Mouse (Mus musculus) thymus, adult 2 months (tissue): Measurements from ENCODE around the gene Ccdc134. TPM values are rescaled to one million over a fixed set of nuclear protein-coding genes. Genes with fewer than 3 reads are reported as not detected.

Experiments used
- DNase-seq: peaks from one replicate; pipeline ENCODE4 v3.0.0; 2021
- H3K27ac ChIP-seq: fragments of 200-500 bp; 2 replicates; pipeline ENCODE4 v1.5.1; 2012; ENCODE audit warnings: low read length, control low read depth; ENCODE audit not compliant: control insufficient read depth, insufficient read depth
- H3K27me3 ChIP-seq: fragments of 200-500 bp; 2 replicates; pipeline ENCODE4 v1.6.1; 2012; ENCODE audit warnings: mild to moderate bottlenecking, low read length, moderate library complexity, mixed read lengths; ENCODE audit not compliant: control insufficient read depth, insufficient read depth
- H3K36me3 ChIP-seq: fragments of 200-500 bp; 2 replicates; pipeline ENCODE4 v1.6.1; 2012; ENCODE audit warnings: mild to moderate bottlenecking, low read length, moderate library complexity; ENCODE audit not compliant: control insufficient read depth, insufficient read depth
- H3K4me1 ChIP-seq: fragments of 200-500 bp; replicated peaks from 2 replicates; pipeline ENCODE4 v1.6.1; 2012; ENCODE audit warnings: low read length; ENCODE audit not compliant: control insufficient read depth, insufficient read depth
- H3K4me3 ChIP-seq: fragments of 200-500 bp; 2 replicates; pipeline ENCODE4 v1.5.1; 2012; ENCODE audit warnings: mild to moderate bottlenecking, low read length, control low read depth, moderate library complexity; ENCODE audit not compliant: control insufficient read depth, insufficient read depth
- CTCF ChIP-seq: fragments of 200-500 bp; IDR thresholded peaks from 2 replicates; pipeline ENCODE4 v1.5.1; 2012; ENCODE audit warnings: mild to moderate bottlenecking, control low read depth, low read length, moderate library complexity, borderline replicate concordance; ENCODE audit not compliant: control insufficient read depth, poor library complexity, insufficient read depth; ENCODE audit errors: extremely low read depth
- POLR2A ChIP-seq: fragments of 200-500 bp; IDR thresholded peaks from 2 replicates; pipeline ENCODE4 v1.6.1; 2012; ENCODE audit warnings: mild to moderate bottlenecking, low read length, control low read depth, moderate library complexity; ENCODE audit not compliant: control insufficient read depth, poor library complexity, insufficient read depth; ENCODE audit errors: extremely low read depth
- WGBS: fragments of 180-500 bp; shearing (Covaris S2); methylation state at CpG from one replicate; pipeline ENCODE4 v1.1.7; 2018; 5-methylcytosine and 5-hydroxymethylcytosine counted together
- polyA plus RNA-seq: library from polyadenylated mRNA; depleted of rRNA; stranded (reverse); fragments of >200 nt; gene quantifications from 2 replicates; pipeline ENCODE4 v1.2.3, GENCODE M21; 2012

The Ccdc134 gene
- polyA plus RNA-seq, 1 experiment: 39.4 TPM

GRCm38 (mm10) chr15:82165332-82166239 lies 37.9 kb downstream of the Ccdc134 start:
- H3K4me1 ChIP-seq: peaks cover 59% of the 10 kb centered on the region
- H3K27ac ChIP-seq: peak overlapping the region; percentile 100
- 0 out of 2 replicates have a peak, but pooled peaks cover 7% of the 10 kb centered on the region for H3K36me3 ChIP-seq
- peak; percentile 90 for DNase-seq
- no peak overlapping the region for H3K4me3 ChIP-seq
- no peak for TF ChIP-seq CTCF
- no peak for TF ChIP-seq POLR2A
- no peaks in the 10 kb centered on the region for H3K27me3 ChIP-seq
- 24% methylated on average over 8 of the region's 8 CpGs for WGBS

DNA sequence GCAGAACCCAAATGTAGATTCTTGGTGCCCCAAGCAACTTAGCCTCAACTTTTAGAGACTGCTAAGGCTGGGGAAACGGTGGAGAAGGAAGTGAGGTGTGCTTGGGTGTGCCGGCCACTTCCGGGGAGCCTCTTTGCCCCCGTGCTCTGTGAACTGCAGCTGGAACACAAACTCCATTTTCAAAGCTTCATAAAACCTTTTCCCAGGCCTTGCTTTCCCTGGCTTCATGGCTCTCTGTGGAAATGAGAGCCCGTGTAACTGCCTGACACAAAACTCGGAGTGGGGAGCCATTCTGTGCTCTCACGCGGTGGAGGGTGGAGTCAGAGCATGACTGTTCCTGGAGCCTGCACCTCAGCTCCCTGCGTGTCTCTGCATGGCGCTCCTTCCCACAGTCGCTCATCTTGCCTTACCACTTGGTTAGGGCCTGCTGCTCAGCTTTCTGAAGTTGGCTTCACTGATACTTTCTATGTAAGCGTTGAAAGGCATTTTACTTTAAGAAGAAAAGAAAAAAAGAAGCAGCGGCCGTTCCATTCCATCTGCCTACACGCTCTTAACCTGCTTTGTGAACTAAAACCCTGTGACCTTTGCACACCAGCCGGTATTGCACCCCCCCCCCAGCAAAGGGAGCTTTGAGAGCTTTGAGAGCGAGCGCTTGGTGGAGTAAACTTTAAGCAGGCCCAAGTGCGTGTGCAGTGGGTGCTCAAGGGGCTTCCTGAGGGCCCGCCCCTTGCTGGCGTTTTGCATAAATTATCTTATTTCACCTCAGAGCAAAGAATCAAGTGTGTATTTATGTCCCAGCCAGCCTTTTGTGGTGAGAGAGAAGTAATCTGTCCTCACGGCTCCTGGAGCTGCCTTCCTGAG lies 38.7 kb downstream of the Ccdc134 start:
- peak; percentile 70 for DNase-seq
- H3K4me1 ChIP-seq: peaks cover 51% of the 10 kb centered on the region
- no peaks in the 10 kb centered on the region for H3K27me3 ChIP-seq
- peak overlapping the region; percentile 100 for H3K27ac ChIP-seq
- 11% methylated on average over 22 of the region's 22 CpGs for WGBS
- TF ChIP-seq POLR2A (peak; percentile 51; the same call in 1 of the 2 replicates), CTCF (no peak)
- 0 out of 2 replicates have a peak, but pooled peaks cover 7% of the 10 kb centered on the region for H3K36me3 ChIP-seq
- H3K4me3 ChIP-seq: peak overlapping the region; percentile 67

DNA sequence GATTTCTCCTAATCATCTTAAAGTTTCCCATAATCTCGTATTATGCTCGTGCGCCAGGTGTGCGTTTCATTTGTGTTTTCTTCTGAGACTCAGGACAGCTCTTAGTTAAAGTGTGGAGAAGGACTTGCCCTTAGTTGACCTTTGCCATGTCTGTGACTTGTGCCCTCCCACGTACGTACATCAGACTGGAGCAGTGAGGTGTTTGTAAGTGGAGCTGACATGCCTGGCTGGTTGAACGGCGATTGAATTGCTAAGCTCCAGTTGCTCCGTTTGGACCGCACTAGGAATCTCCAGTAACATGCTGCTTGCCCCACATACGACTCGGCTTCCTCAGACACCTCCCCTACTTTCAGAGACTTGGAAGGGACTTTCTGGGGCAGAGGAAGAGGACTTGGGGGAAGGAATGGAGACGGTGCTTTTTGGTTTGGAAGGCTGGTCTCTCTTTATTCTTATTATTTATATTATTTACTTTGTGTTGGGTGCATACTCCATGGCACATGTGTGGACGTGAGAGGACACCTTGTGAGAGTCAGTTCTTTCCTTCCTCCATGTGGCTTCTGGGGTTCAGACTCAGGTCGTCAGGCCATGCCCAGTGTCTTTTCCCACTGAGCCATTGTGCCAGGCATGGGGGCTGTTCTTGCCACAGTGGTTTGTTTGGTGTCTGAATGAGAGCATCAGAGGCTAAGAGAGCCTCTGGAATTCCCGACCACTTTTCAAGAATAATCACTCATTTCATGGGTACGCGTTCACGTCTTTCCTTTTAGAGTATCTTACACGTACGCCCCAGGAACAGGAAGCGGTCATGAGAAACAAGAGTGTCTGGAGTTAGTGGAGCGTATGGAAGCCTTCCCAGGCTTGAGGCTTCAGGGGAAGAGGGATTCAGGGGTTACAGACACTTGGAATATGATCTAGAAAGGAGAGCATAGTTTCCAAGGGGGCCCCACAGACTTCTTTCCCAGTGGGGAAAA lies 39.8 kb downstream of the Ccdc134 start:
- WGBS: 77% methylated on average over 23 of the region's 23 CpGs

GRCm38 (mm10) chr15:82169671-82170070 lies 41.9 kb downstream of the Ccdc134 start:
- Histone ChIP-seq H3K27me3 (no peaks in the 10 kb centered on the region), H3K4me3 (no peak overlapping the region), H3K36me3 (peaks cover 34% of the 10 kb centered on the region), H3K27ac (no peak overlapping the region), H3K4me1 (peaks cover 27% of the 10 kb centered on the region)
- over 99% methylated on average over 5 of the region's 5 CpGs for WGBS
- no peak for TF ChIP-seq POLR2A
- no peak for TF ChIP-seq CTCF
- no peak for DNase-seq

More for the DNA sequence above, 39.8 kb downstream of the Ccdc134 start:
- no peak overlapping the region for H3K4me3 ChIP-seq
- no peak for DNase-seq
- TF ChIP-seq POLR2A (no peak), CTCF (no peak)
- peaks cover 14% of the 10 kb centered on the region for H3K36me3 ChIP-seq
- H3K27ac ChIP-seq: peak overlapping the region; percentile 100
- no peaks in the 10 kb centered on the region for H3K27me3 ChIP-seq
- H3K4me1 ChIP-seq: peaks cover 47% of the 10 kb centered on the region

DNA sequence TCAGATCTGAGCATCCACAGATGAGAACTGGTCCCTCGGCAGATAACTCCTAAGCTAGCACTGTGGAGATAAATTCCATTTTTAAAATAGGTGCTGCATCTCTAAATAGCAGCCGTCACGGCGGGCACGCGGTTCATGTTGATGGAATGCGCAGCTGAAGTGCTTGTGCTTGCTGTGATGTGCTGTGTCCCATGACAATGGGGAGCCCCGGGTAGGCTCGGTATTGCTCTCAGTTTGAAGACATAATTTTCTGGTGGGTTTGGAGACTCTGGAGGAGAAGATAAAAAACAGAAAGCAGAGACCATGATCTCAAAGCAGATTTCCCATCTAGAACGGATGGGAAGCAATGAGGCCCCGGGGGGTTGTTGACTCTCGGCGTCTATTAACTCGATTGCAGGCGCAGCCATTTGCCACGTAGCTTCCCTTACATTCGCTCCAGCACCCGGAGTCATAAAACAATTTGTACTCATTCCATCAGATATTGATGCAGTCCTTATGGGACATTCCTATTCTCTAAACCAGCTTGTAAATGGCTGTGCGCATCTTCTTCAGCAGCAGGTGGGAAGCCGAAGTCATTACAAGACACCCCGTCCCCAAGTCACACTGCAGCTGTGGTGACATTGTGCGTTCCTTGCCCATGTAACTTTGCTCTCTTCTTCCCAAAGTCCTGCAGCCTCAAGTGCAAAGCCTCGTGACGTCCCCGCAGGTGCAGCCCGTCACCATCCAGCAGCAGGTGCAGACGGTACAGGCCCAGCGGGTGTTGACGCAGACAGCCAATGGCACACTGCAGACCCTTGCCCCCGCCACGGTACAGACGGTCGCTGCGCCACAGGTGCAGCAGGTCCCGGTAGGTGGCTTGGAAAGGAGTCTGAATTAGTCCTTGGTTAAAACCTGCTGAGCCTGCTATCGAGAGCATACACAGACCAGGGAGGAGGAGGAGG lies 43.0 kb downstream of the Ccdc134 start:
- Histone ChIP-seq H3K27ac (no peak overlapping the region), H3K4me3 (no peak overlapping the region), H3K4me1 (peaks cover 23% of the 10 kb centered on the region), H3K27me3 (no peaks in the 10 kb centered on the region), H3K36me3 (peaks cover 44% of the 10 kb centered on the region)
- 95% methylated on average over 36 of the region's 36 CpGs for WGBS
- no peak for DNase-seq
- TF ChIP-seq CTCF (no peak), POLR2A (no peak)
